Mouse (Mus musculus) limb, embryonic 13.5 days (tissue): ENCODE measurements at regions not wholly inside any gene's neighbourhood (a gene's known extent, or its start where the extent isn't known, plus 50 kb on each side); places are given as distances from the start of the nearest gene placed in this dataset.

Source experiments
- ATAC-seq: fragments of 200-750 bp; cut with Nextera tagmentation; 2 replicates; pipeline ENCODE4 v1.8.0; 2017; ENCODE audit warnings: low read depth, moderate number of reproducible peaks, moderate TSS enrichment; ENCODE audit not compliant: low FRiP score
- H3K27ac ChIP-seq: fragments of 300-500 bp; sonication (generic); 2 replicates; pipeline ENCODE4 v1.5.1; 2015; ENCODE audit warnings: inconsistent platforms, mild to moderate bottlenecking, moderate library complexity
- H3K27me3 ChIP-seq: fragments of 300-500 bp; sonication (generic); 2 replicates; pipeline ENCODE4 v1.6.1; 2015; ENCODE audit warnings: mild to moderate bottlenecking, inconsistent platforms
- H3K36me3 ChIP-seq: fragments of 300-500 bp; sonication (generic); 2 replicates; pipeline ENCODE4 v1.6.1; 2015; ENCODE audit warnings: inconsistent platforms, mild to moderate bottlenecking, moderate library complexity
- H3K4me1 ChIP-seq: fragments of 300-500 bp; sonication (generic); 2 replicates; pipeline ENCODE4 v1.6.1; 2015; ENCODE audit warnings: inconsistent platforms
- H3K4me2 ChIP-seq: fragments of 300-500 bp; sonication (generic); replicated peaks from 2 replicates; pipeline ENCODE4 v1.6.1; 2015; ENCODE audit warnings: inconsistent platforms, mild to moderate bottlenecking, moderate library complexity
- H3K4me3 ChIP-seq: fragments of 300-500 bp; sonication (generic); 2 replicates; pipeline ENCODE4 v1.5.1; 2015; ENCODE audit warnings: moderate library complexity, mild to moderate bottlenecking, inconsistent platforms
- H3K9ac ChIP-seq: fragments of 300-500 bp; sonication (generic); 2 replicates; pipeline ENCODE4 v1.6.1; 2015; ENCODE audit warnings: mild to moderate bottlenecking, inconsistent platforms
- H3K9me3 ChIP-seq: fragments of 300-500 bp; sonication (generic); 2 replicates; pipeline ENCODE4 v1.6.1; 2016; ENCODE audit warnings: inconsistent platforms
- WGBS: fragments of 180-500 bp; shearing (Covaris S2); methylation state at CpG from one replicate; pipeline ENCODE4 v1.1.7; 2015; 5-methylcytosine and 5-hydroxymethylcytosine counted together

DNA sequence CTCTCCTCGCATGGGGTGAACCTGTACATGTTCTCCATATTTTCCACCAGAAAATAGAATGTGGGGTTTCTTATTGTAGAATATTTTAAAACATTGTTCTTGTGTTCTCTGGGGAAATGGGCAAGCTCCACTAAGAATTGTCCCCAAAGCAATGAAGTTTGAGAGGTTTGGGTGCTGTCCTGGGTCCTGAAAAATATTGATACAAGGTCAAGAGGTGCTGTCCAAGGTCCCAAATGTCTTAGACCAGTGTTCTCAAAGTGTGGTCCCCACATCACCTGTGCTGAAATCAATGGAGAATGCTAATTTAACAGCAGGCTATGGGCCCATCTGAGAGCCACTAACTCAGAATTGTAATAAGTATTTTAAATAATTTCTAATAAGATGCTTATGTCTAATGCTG lies 204.2 kb upstream of the Pkdcc start:
- 83% methylated on average over 1 of the region's 1 CpGs for WGBS
- Histone ChIP-seq H3K4me1 (no peaks in the 10 kb centered on the region), H3K4me3 (no peak overlapping the region), H3K27ac (no peak overlapping the region), H3K4me2 (no peak overlapping the region), H3K9ac (no peak overlapping the region), H3K27me3 (peaks cover 8% of the 10 kb centered on the region), H3K9me3 (no peaks in the 10 kb centered on the region), H3K36me3 (no peaks in the 10 kb centered on the region)
- no peak for ATAC-seq

DNA sequence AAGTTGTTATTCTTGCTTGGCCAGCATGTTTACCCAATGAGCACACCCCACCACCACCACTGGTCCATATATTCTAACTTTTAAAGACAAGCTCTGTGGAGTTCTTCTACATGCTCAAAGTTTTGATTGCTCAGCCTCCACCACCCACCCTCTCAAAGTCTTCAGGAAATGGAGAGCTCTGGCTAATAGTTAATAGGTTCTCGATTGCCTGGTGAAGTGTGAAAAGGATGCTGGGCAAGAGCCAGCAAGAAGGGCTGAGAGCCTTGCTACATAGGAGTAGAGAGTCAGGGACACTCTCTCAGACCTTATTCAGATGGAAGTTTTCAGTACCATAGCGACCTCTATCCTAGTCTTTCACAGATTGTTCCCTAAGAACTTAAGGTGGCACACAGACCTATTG lies 199.4 kb upstream of the Pkdcc start:
- H3K4me3 ChIP-seq = no peak overlapping the region
- 57% methylated on average over 2 of the region's 2 CpGs for WGBS
- H3K27me3 ChIP-seq = peaks cover 16% of the 10 kb centered on the region
- ATAC-seq = no peak
- no peak overlapping the region for H3K4me2 ChIP-seq
- H3K36me3 ChIP-seq = no peaks in the 10 kb centered on the region
- H3K9me3 ChIP-seq = no peaks in the 10 kb centered on the region
- H3K4me1 ChIP-seq = 0 out of 2 replicates have a peak, but pooled peaks cover 5% of the 10 kb centered on the region
- H3K9ac ChIP-seq = no peak overlapping the region
- no peak overlapping the region for H3K27ac ChIP-seq

DNA sequence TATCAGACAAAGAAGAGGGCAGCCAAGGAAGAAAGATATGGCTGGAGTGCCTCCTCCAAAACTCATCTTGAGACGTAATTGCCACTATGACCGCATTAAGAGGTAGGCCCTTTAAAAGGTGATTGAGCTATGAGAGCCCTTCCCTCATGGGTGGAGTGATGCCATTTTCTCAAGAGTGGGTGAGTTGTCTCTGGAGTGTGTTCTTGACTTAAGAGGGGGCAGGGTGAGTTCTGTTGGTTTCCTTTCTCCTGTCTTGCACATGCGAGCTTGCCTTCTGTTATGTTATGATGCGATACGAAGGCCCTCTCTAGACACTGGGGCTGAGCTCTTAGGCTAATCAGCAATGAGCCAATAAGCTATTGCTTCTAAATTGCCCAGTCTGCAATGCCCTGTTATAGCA lies 198.2 kb upstream of the Pkdcc start:
- 0 out of 2 replicates have a peak, but pooled peaks cover 8% of the 10 kb centered on the region for H3K4me1 ChIP-seq
- H3K9me3 ChIP-seq = no peaks in the 10 kb centered on the region
- WGBS = 95% methylated on average over 5 of the region's 5 CpGs
- H3K9ac ChIP-seq = no peak overlapping the region
- no peaks in the 10 kb centered on the region for H3K36me3 ChIP-seq
- peaks cover 20% of the 10 kb centered on the region for H3K27me3 ChIP-seq
- no peak for ATAC-seq
- H3K4me3 ChIP-seq = no peak overlapping the region
- H3K4me2 ChIP-seq = no peak overlapping the region
- no peak overlapping the region for H3K27ac ChIP-seq

DNA sequence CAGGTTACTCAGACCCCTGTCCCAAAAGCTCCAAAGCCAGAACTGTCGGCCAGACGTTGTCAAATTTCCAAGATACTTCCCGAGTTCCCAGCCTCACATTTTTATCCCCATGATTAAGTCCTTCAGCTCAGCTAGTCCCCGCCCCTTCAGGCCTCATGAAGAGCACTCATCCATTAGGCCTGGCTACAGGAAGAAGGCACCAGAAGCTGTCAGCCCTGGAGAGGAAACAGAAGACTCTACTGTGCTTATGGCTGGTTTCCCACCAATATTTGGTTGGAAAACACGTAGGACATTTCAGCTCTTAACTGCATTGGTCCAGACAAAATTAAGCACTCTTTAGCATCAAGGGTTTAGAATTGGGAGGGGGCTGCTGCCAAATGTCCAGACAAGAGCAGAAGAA lies 195.8 kb upstream of the Pkdcc start:
- no peak overlapping the region for H3K4me3 ChIP-seq
- H3K9ac ChIP-seq = no peak overlapping the region
- 0 out of 2 replicates have a peak, but pooled peaks cover 8% of the 10 kb centered on the region for H3K4me1 ChIP-seq
- no peaks in the 10 kb centered on the region for H3K9me3 ChIP-seq
- H3K4me2 ChIP-seq = no peak overlapping the region
- H3K36me3 ChIP-seq = no peaks in the 10 kb centered on the region
- H3K27ac ChIP-seq = no peak overlapping the region
- 72% methylated on average over 5 of the region's 5 CpGs for WGBS
- no peak for ATAC-seq
- peaks cover 24% of the 10 kb centered on the region for H3K27me3 ChIP-seq

DNA sequence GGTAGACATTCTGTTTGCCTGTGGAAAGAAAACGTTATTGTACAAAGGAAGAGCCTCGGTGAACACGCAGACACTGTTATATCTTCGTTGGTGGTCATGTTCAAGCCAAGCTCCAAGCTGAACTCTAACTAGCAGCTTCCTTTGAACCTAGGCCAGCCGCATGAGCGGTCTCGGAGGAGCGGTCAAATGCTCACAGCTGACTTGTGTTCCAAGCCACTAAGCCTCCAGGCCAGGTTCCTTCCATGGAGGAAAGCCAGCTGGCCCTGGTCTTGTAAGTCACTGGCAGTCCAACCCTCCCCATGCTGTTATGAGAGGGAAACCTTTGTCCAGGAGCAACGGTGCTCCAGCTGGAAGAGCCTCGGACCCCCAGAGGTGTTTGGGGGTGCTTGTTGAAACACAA lies 194.5 kb upstream of the Pkdcc start:
- H3K4me3 ChIP-seq = no peak overlapping the region
- no peaks in the 10 kb centered on the region for H3K9me3 ChIP-seq
- H3K4me2 ChIP-seq = no peak overlapping the region
- peaks cover 30% of the 10 kb centered on the region for H3K27me3 ChIP-seq
- no peak overlapping the region for H3K9ac ChIP-seq
- WGBS = 56% methylated on average over 10 of the region's 10 CpGs
- ATAC-seq = peak; percentile 68
- H3K36me3 ChIP-seq = no peaks in the 10 kb centered on the region
- no peak overlapping the region for H3K27ac ChIP-seq
- H3K4me1 ChIP-seq = 0 out of 2 replicates have a peak, but pooled peaks cover 8% of the 10 kb centered on the region

DNA sequence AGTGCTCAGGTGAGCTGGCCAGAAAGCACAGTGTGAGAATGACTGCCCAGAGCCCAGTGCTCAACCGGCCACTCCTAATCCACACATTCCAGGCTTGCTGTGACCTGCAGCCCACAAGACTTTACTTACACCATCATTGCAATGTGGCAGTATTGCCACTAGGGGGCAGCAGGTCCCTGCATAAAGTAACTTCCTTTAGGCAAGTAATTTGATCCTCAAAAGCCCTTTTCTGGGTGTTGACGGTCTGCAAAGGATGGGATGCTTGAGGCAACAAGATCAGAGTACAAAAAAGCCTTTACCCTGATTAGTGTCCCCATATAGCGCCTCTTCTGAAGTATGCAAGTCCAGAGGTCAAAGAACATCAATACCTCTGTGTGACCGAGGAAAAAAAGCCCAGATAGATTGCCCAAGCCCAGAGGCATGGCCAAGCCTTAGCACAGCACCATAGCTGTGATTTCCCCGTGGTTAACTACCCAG lies 189.7 kb upstream of the Pkdcc start:
- peak; percentile 25; the same call in 1 of the 2 replicates for ATAC-seq

DNA sequence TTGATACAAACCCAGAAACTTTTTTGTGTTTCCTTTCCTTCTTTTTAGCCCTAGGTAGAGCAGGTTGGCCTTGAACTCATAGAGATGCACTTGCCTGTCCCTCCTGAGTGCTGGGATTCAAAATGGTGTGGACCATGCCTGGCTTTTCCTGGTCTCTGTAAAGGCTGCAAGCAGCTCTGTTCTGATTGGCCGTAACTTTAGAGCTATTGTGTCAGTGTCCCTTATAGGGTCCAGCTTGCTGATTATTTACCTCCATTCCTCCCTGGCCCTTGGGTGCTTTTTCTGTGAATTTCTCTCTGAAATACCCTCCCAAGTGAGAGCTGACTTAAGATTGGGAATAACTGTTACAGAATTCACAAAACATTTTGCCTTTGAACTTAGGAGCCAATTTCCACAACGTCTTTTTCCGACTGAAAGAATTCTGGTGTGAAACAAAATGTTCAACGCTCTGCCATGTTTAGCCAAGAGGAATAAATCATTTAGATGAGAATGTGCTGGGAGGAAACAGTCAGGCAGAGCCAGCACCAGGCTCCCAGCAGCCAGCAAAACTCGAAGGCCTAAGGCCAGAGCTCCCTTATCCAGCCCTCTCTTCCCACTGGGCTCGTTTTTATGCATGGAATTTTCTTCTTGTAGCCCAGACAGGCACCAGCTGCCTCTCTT lies 180.0 kb upstream of the Pkdcc start:
- ATAC-seq = no peak
- peaks cover 5% of the 10 kb centered on the region; the same call in 1 of the 2 replicates for H3K27me3 ChIP-seq
- H3K9me3 ChIP-seq = no peaks in the 10 kb centered on the region

More for the DNA sequence above, 189.7 kb upstream of the Pkdcc start:
- Histone ChIP-seq H3K36me3 (no peaks in the 10 kb centered on the region), H3K4me1 (0 out of 2 replicates have a peak, but pooled peaks cover 6% of the 10 kb centered on the region), H3K4me2 (0 out of 2 replicates have a peak overlapping the region, but pooled peaks have one; percentile 7), H3K27me3 (peaks cover 35% of the 10 kb centered on the region), H3K27ac (no peak overlapping the region), H3K4me3 (no peak overlapping the region), H3K9me3 (peaks cover 5% of the 10 kb centered on the region; the same call in 1 of the 2 replicates), H3K9ac (no peak overlapping the region)
- WGBS = 11% methylated on average over 5 of the region's 5 CpGs

DNA sequence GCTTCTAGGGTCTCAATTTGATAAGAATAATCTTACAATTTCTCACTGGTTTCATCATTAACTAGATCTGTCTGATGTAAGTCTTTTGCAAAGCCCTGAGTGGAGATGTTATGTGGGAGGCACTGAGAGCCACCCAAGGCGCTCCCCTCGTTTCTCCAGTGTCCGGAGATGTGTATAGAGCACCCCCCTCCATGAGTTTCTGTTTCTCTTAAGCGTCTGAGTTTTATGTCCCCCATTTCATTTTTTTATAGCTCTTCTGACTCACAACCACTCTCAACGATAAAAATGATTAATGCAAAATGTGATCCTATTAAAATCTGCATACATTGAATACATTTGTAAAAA lies 179.5 kb upstream of the Pkdcc start:
- 60% methylated on average over 5 of the region's 5 CpGs for WGBS
- Histone ChIP-seq H3K27me3 (peaks cover 10% of the 10 kb centered on the region), H3K36me3 (no peaks in the 10 kb centered on the region), H3K4me2 (no peak overlapping the region), H3K9ac (no peak overlapping the region), H3K4me1 (peaks cover 7% of the 10 kb centered on the region; the same call in 1 of the 2 replicates), H3K27ac (no peak overlapping the region), H3K4me3 (no peak overlapping the region), H3K9me3 (no peaks in the 10 kb centered on the region)
- ATAC-seq = no peak

More for the DNA sequence above, 180.0 kb upstream of the Pkdcc start:
- H3K4me2 ChIP-seq = no peak overlapping the region
- no peak overlapping the region for H3K9ac ChIP-seq
- H3K36me3 ChIP-seq = no peaks in the 10 kb centered on the region
- peaks cover 7% of the 10 kb centered on the region; the same call in 1 of the 2 replicates for H3K4me1 ChIP-seq
- H3K27ac ChIP-seq = no peak overlapping the region
- no peak overlapping the region for H3K4me3 ChIP-seq
- 47% methylated on average over 6 of the region's 6 CpGs for WGBS

DNA sequence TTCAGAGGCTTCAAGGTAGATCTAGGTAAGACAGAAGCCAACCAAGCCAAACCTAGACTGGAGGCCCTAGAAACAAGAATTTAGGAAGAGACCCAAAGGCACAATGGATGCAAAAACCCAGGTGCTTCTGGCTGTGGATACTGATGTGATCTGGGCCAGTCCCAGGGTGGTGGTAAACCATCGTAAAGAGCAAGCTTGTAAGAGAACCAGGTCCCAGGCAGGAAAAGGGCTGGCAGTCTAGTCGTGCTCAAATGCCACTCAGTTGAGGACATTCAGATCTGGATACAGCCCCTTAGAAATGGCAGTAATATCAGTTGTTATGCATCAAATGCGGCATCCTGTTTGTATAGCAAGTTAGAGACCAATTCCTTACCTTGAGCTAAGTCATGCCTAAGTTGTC lies 175.5 kb upstream of the Pkdcc start:
- H3K36me3 ChIP-seq = no peaks in the 10 kb centered on the region
- H3K27ac ChIP-seq = no peak overlapping the region
- H3K4me2 ChIP-seq = no peak overlapping the region
- no peak for ATAC-seq
- no peaks in the 10 kb centered on the region for H3K9me3 ChIP-seq
- H3K4me3 ChIP-seq = no peak overlapping the region
- peaks cover 24% of the 10 kb centered on the region for H3K27me3 ChIP-seq
- H3K9ac ChIP-seq = no peak overlapping the region
- H3K4me1 ChIP-seq = peaks cover 12% of the 10 kb centered on the region
- 81% methylated on average over 3 of the region's 3 CpGs for WGBS

DNA sequence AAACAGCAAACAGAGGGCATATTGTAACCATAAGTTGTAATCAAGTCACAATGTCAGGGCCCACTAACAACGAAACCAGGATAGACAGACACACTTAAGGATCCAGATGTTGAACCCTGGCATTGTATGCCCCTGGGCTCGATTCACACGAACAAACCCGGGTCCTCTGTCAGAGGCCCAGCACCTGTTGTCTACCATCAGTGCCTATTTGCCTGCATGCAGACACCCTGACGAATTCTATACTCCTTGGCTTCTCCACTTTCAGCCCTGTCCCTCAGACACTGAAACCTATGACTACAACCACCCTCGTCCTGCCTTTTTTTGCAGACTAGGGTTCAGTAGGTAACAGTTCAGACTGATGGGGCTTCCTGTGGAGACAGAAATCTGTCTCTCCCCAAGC lies 170.6 kb upstream of the Pkdcc start:
- no peak overlapping the region for H3K9ac ChIP-seq
- peaks cover 5% of the 10 kb centered on the region for H3K4me1 ChIP-seq
- no peak overlapping the region for H3K4me2 ChIP-seq
- ATAC-seq = peak; percentile 68; the same call in 1 of the 2 replicates
- 59% methylated on average over 6 of the region's 6 CpGs for WGBS
- peaks cover 67% of the 10 kb centered on the region for H3K27me3 ChIP-seq
- H3K9me3 ChIP-seq = no peaks in the 10 kb centered on the region
- 0 out of 2 replicates have a peak overlapping the region, but pooled peaks have one; percentile 22 for H3K27ac ChIP-seq
- H3K4me3 ChIP-seq = no peak overlapping the region
- H3K36me3 ChIP-seq = no peaks in the 10 kb centered on the region

DNA sequence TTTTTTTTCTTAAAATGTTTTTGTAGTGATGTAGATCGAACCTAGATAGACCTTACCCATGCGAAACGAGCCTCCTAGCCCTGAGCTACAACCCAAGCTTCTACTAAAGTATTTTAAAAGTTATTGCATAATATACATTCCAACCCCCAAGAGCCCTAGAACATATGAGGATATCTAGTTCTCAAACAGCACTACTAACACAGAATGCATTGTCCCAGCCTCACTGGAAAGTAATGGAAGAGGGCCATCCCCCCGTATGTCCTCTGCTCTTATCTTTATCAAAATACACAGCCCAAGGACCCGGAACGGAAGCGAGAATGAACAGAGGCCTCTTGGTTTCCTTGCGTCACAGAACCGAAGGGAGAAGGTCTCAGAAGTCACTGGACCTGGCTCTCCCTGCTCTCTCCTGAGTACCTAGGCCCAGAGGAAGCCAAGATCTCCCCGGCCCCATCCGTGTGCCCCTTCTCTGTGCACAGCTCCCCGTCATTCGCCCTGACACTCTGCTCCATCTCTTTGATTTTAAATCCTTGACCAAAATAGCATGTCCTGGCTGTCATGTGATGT lies 165.0 kb upstream of the Pkdcc start:
- no peak overlapping the region for H3K9ac ChIP-seq
- ATAC-seq = no peak
- H3K36me3 ChIP-seq = no peaks in the 10 kb centered on the region; the same call in 1 of the 2 replicates
- no peak overlapping the region for H3K27ac ChIP-seq
- peaks cover 5% of the 10 kb centered on the region; the same call in 1 of the 2 replicates for H3K4me1 ChIP-seq
- H3K4me3 ChIP-seq = no peak overlapping the region
- H3K27me3 ChIP-seq = peaks cover 77% of the 10 kb centered on the region
- WGBS = 88% methylated on average over 13 of the region's 13 CpGs
- H3K9me3 ChIP-seq = no peaks in the 10 kb centered on the region
- H3K4me2 ChIP-seq = no peak overlapping the region

DNA sequence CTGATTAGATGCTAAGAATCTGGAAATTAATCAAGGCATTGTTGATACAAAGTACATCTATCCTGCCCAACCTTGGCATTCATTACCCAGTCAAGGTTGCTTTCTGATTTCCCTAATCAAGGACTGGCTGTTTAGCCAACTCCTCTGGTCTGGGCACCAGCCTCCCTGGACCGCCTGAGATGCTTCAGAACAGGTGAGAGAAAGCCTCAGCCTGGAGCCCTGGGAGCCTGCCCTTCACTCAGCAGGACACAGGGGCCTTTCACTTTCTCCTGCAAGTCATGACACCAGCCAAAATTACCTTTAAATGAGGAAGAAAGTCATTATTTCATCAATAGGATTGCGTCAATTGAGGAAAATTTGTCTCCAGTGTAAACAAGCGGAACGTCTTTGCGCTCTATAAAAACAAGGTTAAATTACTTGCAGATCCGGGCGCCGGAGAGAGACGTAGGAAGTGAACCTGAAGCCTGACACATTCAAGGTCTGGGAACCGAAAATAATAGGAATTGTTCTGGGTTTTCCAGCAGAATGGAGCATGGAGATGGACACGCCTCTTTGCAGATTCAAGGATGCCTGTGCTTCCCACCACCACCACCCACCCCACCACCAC lies 164.4 kb upstream of the Pkdcc start:
- no peaks in the 10 kb centered on the region; the same call in 1 of the 2 replicates for H3K36me3 ChIP-seq
- no peak for ATAC-seq
- H3K4me3 ChIP-seq = no peak overlapping the region
- H3K4me1 ChIP-seq = peaks cover 5% of the 10 kb centered on the region; the same call in 1 of the 2 replicates
- no peak overlapping the region for H3K27ac ChIP-seq
- H3K27me3 ChIP-seq = peaks cover 75% of the 10 kb centered on the region
- H3K9ac ChIP-seq = no peak overlapping the region
- WGBS = 35% methylated on average over 11 of the region's 11 CpGs
- no peak overlapping the region for H3K4me2 ChIP-seq
- no peaks in the 10 kb centered on the region for H3K9me3 ChIP-seq
